Mouse (Mus musculus) ES-Bruce4 (cell line): Measurements from ENCODE around the gene Cops3. TPM values are rescaled to one million over a fixed set of nuclear protein-coding genes. Genes with fewer than 3 reads are reported as not detected.
A peak's percentile ranks its signal among the peaks of the same experiment; 100 is the strongest.
"Not testable (repeated sequence)": the region's sequence is repeated elsewhere in the genome, so short reads cannot be mapped to it uniquely, and the experiment has no call there.

Experiments
- H3K27ac ChIP-seq: 2 replicates; pipeline ENCODE4 v1.5.1; 2012; ENCODE audit warnings: low read length, inconsistent platforms; ENCODE audit not compliant: insufficient read depth
- H3K27me3 ChIP-seq: 2 replicates; pipeline ENCODE4 v1.6.1; 2012; ENCODE audit warnings: mild to moderate bottlenecking, low read length, inconsistent platforms; ENCODE audit not compliant: control insufficient read depth, poor library complexity, insufficient read depth, severe bottlenecking
- H3K36me3 ChIP-seq: 2 replicates; pipeline ENCODE4 v1.6.1; 2012; ENCODE audit warnings: inconsistent platforms, mild to moderate bottlenecking, low read length, moderate library complexity; ENCODE audit not compliant: control insufficient read depth, poor library complexity, insufficient read depth, severe bottlenecking
- H3K4me1 ChIP-seq: one replicate; pipeline ENCODE4 v1.8.1; 2011; ENCODE audit warnings: low read length; ENCODE audit not compliant: control insufficient read depth, insufficient read depth
- H3K4me3 ChIP-seq: 2 replicates; pipeline ENCODE4 v1.5.1; 2011; ENCODE audit warnings: low read depth, mild to moderate bottlenecking, low read length
- H3K9ac ChIP-seq: 2 replicates; pipeline ENCODE4 v1.6.1; 2012; ENCODE audit warnings: low read depth, mild to moderate bottlenecking, inconsistent platforms; ENCODE audit not compliant: poor library complexity, severe bottlenecking
- H3K9me3 ChIP-seq: replicated peaks from 2 replicates; pipeline ENCODE4 v1.6.1; 2012; ENCODE audit warnings: mild to moderate bottlenecking, low read length, inconsistent platforms; ENCODE audit not compliant: control insufficient read depth, poor library complexity, insufficient read depth, severe bottlenecking
- CTCF ChIP-seq: IDR thresholded peaks from one replicate; pipeline ENCODE4 v1.8.1; 2011; ENCODE audit warnings: low read depth, low read length
- EP300 ChIP-seq: IDR thresholded peaks from 2 replicates; pipeline ENCODE4 v1.6.1; 2011; ENCODE audit warnings: low read depth, low read length; ENCODE audit not compliant: insufficient read depth
- POLR2A ChIP-seq: IDR thresholded peaks from one replicate; pipeline ENCODE4 v1.8.1; 2011; ENCODE audit warnings: low read length; ENCODE audit not compliant: insufficient read depth
- polyA plus RNA-seq: library from polyadenylated mRNA; stranded (reverse); fragments of >200 nt; gene quantifications from 2 replicates; pipeline ENCODE4 v1.2.4, GENCODE M21; 2011; ENCODE audit warnings: low read depth; ENCODE audit not compliant: missing spikeins, insufficient read depth, insufficient read length

Cops3 gene
- polyA plus RNA-seq, 1 experiment, result 131 TPM

- Histone ChIP-seq H3K27me3 (no peaks in the 10 kb centered on the region), H3K27ac (peak within 1 kb of the TSS; percentile 30; the same call in 1 of the 2 replicates), H3K4me3 (peak within 1 kb of the TSS; percentile 78), H3K4me1 (no peaks in the 10 kb centered on the region), H3K9ac (peak within 1 kb of the TSS; percentile 48), H3K9me3 (no peaks in the 10 kb centered on the region), H3K36me3 (peaks cover 14% of the 10 kb centered on the region)
- no peak for TF ChIP-seq CTCF
- TF ChIP-seq POLR2A, result no peak
- no peak for TF ChIP-seq EP300
These were observed 605 bp downstream of the Cops3 start, which contains the start of gene Nt5m for GRCm38 (mm10) chr11:59839008-59839458. Gene Nt5m (plus strand): TSS chr11:59839447.

- TF ChIP-seq POLR2A (no peak), CTCF (no peak), EP300 (no peak)
- Histone ChIP-seq H3K9me3 (no peaks in the 10 kb centered on the region), H3K4me3 (no peak overlapping the region; the same call in 1 of the 2 replicates), H3K36me3 (peaks cover 18% of the 10 kb centered on the region), H3K4me1 (no peaks in the 10 kb centered on the region), H3K27me3 (no peaks in the 10 kb centered on the region), H3K27ac (no peak overlapping the region), H3K9ac (peak overlapping the region; percentile 48)
These were observed 1.2 kb downstream of the Cops3 start for GRCm38 (mm10) chr11:59838426-59838825.

DNA sequence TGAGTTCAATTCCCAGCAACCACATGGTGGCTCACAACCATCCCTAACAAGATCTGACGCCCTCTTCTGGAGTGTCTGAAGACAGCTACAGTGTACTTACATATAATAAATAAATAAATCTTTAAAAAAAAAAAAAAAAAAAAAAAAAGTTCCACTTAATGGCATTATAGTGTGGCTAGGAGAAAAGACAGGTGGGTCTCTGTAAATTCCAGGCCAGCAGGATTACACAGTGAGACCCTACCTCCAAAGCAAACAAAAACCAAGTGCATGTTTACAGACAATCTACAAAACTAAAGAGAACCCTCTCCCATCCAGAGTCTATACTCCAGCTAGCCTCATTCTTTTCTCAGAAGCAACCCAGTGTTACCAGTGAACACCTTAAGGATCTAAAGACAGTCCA is 1.8 kb downstream of the Cops3 start:
- H3K9me3 ChIP-seq, H3K4me1 ChIP-seq, H3K4me3 ChIP-seq, H3K27ac ChIP-seq, H3K9ac ChIP-seq, H3K27me3 ChIP-seq: not testable (repeated sequence)
- H3K36me3 ChIP-seq, result peaks cover 23% of the 10 kb centered on the region

DNA sequence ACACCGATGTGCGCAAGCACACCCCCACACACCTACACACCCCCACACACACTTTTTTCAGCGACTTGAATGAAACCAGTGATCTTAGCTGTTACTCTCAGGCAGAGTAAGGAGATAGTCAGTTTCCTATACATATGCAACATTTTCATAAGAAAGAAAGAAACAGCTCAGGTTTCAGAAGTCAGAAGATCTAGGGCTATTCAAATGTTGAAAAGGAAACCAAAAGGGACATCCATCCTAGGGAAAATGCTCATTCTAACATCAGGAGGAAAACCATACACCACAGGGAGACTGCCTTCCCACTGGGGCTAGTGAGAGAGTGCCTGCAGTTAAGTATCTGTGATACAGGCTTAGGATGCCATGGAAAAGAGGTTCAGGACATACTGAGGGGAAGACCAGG is 18.0 kb downstream of the Cops3 start:
- H3K9me3 ChIP-seq, result no peaks in the 10 kb centered on the region
- 0 out of 2 replicates have a peak overlapping the region, but pooled peaks have one; percentile 23 for H3K27ac ChIP-seq
- no peak overlapping the region for H3K9ac ChIP-seq
- TF ChIP-seq POLR2A, result no peak
- no peak for TF ChIP-seq CTCF
- TF ChIP-seq EP300, result no peak
- no peaks in the 10 kb centered on the region for H3K27me3 ChIP-seq
- peaks cover 2% of the 10 kb centered on the region for H3K4me1 ChIP-seq
- peaks cover 79% of the 10 kb centered on the region for H3K36me3 ChIP-seq
- H3K4me3 ChIP-seq, result no peak overlapping the region

GRCm38 (mm10) chr11:59817916-59818315 is 21.7 kb downstream of the Cops3 start:
- H3K4me3 ChIP-seq, result no peak overlapping the region
- H3K9me3 ChIP-seq, result no peaks in the 10 kb centered on the region
- peaks cover 6% of the 10 kb centered on the region for H3K4me1 ChIP-seq
- peaks cover 48% of the 10 kb centered on the region for H3K36me3 ChIP-seq
- no peaks in the 10 kb centered on the region for H3K27me3 ChIP-seq
- TF ChIP-seq POLR2A (no peak), CTCF (no peak), EP300 (no peak)
- H3K27ac ChIP-seq, result no peak overlapping the region
- H3K9ac ChIP-seq, result no peak overlapping the region

GRCm38 (mm10) chr11:59815482-59816065 is 24.1 kb downstream of the Cops3 start:
- Histone ChIP-seq H3K36me3 (peaks cover 36% of the 10 kb centered on the region), H3K9me3 (no peaks in the 10 kb centered on the region), H3K27ac (no peak overlapping the region), H3K4me1 (peaks cover 5% of the 10 kb centered on the region), H3K4me3 (no peak overlapping the region), H3K27me3 (no peaks in the 10 kb centered on the region), H3K9ac (no peak overlapping the region)
- TF ChIP-seq CTCF, result no peak
- no peak for TF ChIP-seq POLR2A
- no peak for TF ChIP-seq EP300
